Mouse (Mus musculus): ENCODE measurements around the gene Eme2.

DNA sequence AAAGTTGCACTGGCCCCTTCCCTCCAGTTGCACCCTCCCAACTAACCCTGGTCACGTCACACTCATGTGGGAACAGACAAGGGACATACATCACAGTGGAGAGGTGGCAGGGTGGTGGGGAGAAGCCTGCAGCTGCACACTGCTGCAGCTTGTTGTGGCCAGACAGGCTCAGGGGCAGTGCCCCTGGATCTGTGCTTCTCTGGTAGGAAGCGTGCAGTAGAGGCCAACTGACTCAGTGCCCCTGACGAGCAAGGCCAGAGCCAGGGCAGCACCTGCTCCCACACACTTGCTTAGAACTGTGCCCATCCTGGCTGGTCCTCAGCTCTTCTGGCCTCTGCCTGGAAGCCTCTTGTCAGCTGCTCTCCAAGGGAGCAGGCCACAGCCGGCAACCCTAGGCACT lies 2.7 kb upstream of the Eme2 start:
- TF ChIP-seq POLR2A (IDR thresholded peaks at IDR 0.05; ENCODE audit: insufficient read depth, low read depth, low read length) (no peak), CTCF (IDR thresholded peaks at IDR 0.05; ENCODE audit: insufficient read depth, low read depth, low read length) (no peak)

Measured in olfactory bulb, adult 2 months (tissue).